Mouse (Mus musculus): ENCODE results near the gene Gm43064. TPM values are rescaled to one million over a fixed set of nuclear protein-coding genes. Genes with fewer than 3 reads are reported as not detected.

Gm43064 gene
- not detected in 2 replicates for polyA plus RNA-seq (2015; fragmentation: Nextera tagmentation; extraction: Ambion mirVana)

GRCm38 (mm10) chr3:103808891-103809798 lies at the start of gene Gm43064, which contains the start of the genes Dclre1b and Ap4b1:
Gm43064 (plus strand) TSS chr3:103809573.
Dclre1b (minus strand) TSS chr3:103809444.
Ap4b1 (plus strand) TSS chr3:103809520.

GRCm38 (mm10) chr3:103791230-103792110 lies 17.9 kb upstream of the Gm43064 start, which contains the start of gene Hipk1:
Hipk1 (minus strand) TSS chr3:103791563.

GRCm38 (mm10) chr3:103832426-103832825 lies 23.1 kb downstream of the Gm43064 start, which contains the start of gene Bcl2l15:
Bcl2l15 (plus strand) TSS chr3:103832601.

GRCm38 (mm10) chr3:103858881-103859801 lies 49.8 kb downstream of the Gm43064 start, which contains the start of gene Ptpn22:
Ptpn22 (plus strand) TSS chr3:103859795.

Other genes with a start within 250 kb of the Gm43064 start
- gene Syt6, start 234.3 kb upstream of the Gm43064 start, polyA plus RNA-seq (2015; fragmentation: Nextera tagmentation; extraction: Ambion mirVana), result 0.03 and 0.14 TPM in 2 replicates
- gene Atg4a-ps, start 163.5 kb upstream of the Gm43064 start, polyA plus RNA-seq (2015; fragmentation: Nextera tagmentation; extraction: Ambion mirVana), result 0.36 TPM in 2 replicates
- 38.6 and 66.9 TPM in 2 replicates for gene Olfml3, start 71.6 kb upstream of the Gm43064 start, polyA plus RNA-seq (2015; fragmentation: Nextera tagmentation; extraction: Ambion mirVana)
- not detected in 2 replicates for gene Gm10964, start 70.2 kb upstream of the Gm43064 start, polyA plus RNA-seq (2015; fragmentation: Nextera tagmentation; extraction: Ambion mirVana)
- 7.6 and 9.2 TPM in 2 replicates for gene Hipk1, start 18.0 kb upstream of the Gm43064 start, polyA plus RNA-seq (2015; fragmentation: Nextera tagmentation; extraction: Ambion mirVana)
- 15.8 and 21.2 TPM in 2 replicates for gene Dclre1b, start 129 bp upstream of the Gm43064 start, polyA plus RNA-seq (2015; fragmentation: Nextera tagmentation; extraction: Ambion mirVana)
- 17.9 and 21.5 TPM in 2 replicates for gene Ap4b1, start 53 bp upstream of the Gm43064 start, polyA plus RNA-seq (2015; fragmentation: Nextera tagmentation; extraction: Ambion mirVana)
- 0.30 TPM in 1 of 2 replicates, not detected in the other for gene Bcl2l15, start 23.0 kb downstream of the Gm43064 start, polyA plus RNA-seq (2015; fragmentation: Nextera tagmentation; extraction: Ambion mirVana)
- gene Ptpn22, start 50.2 kb downstream of the Gm43064 start, polyA plus RNA-seq (2015; fragmentation: Nextera tagmentation; extraction: Ambion mirVana), result 1.2 TPM in 2 replicates
- gene Rsbn1, start 104.5 kb downstream of the Gm43064 start, polyA plus RNA-seq (2015; fragmentation: Nextera tagmentation; extraction: Ambion mirVana), result 7.6 and 9.2 TPM in 2 replicates
- gene Phtf1, start 158.5 kb downstream of the Gm43064 start, polyA plus RNA-seq (2015; fragmentation: Nextera tagmentation; extraction: Ambion mirVana), result 18.4 TPM in 2 replicates

Measured in adrenal gland, postnatal 0 days (tissue).